Mouse (Mus musculus) liver, embryonic 16.5 days (tissue): ENCODE results near the gene Sntb2. TPM values are rescaled to one million over a fixed set of nuclear protein-coding genes. Genes with fewer than 3 reads are reported as not detected.
A peak's percentile ranks its signal among the peaks of the same experiment; 100 is the strongest.

Experiments
- ATAC-seq: fragments of 200-750 bp; cut with Nextera tagmentation; 2 replicates; pipeline ENCODE4 v1.8.0; 2017; ENCODE audit warnings: low read depth, mild to moderate bottlenecking, moderate number of reproducible peaks, moderate library complexity
- H3K27ac ChIP-seq: fragments of 300-500 bp; sonication (generic); 2 replicates; pipeline ENCODE4 v1.5.1; 2014; ENCODE audit warnings: mild to moderate bottlenecking, low read length
- H3K27me3 ChIP-seq: fragments of 300-500 bp; sonication (generic); 2 replicates; pipeline ENCODE4 v1.6.1; 2014; ENCODE audit warnings: low read depth, low read length, mixed read lengths; ENCODE audit not compliant: control insufficient read depth, insufficient read depth
- H3K36me3 ChIP-seq: fragments of 300-500 bp; sonication (generic); 2 replicates; pipeline ENCODE4 v1.6.1; 2014; ENCODE audit warnings: mild to moderate bottlenecking; ENCODE audit not compliant: control insufficient read depth, insufficient read depth
- H3K4me1 ChIP-seq: fragments of 300-500 bp; sonication (generic); 2 replicates; pipeline ENCODE4 v1.6.1; 2014; ENCODE audit warnings: low read depth, low read length, mixed read lengths; ENCODE audit not compliant: control insufficient read depth
- H3K4me2 ChIP-seq: fragments of 300-500 bp; sonication (generic); 2 replicates; pipeline ENCODE4 v1.6.1; 2014; ENCODE audit warnings: low read depth, low read length, mixed read lengths
- H3K4me3 ChIP-seq: fragments of 300-500 bp; sonication (generic); 2 replicates; pipeline ENCODE4 v1.5.1; 2014; ENCODE audit warnings: low read depth, mild to moderate bottlenecking, low read length
- H3K9ac ChIP-seq: fragments of 300-500 bp; sonication (generic); 2 replicates; pipeline ENCODE4 v1.6.1; 2014; ENCODE audit warnings: low read depth, low read length
- H3K9me3 ChIP-seq: fragments of 300-500 bp; sonication (generic); replicated peaks from 2 replicates; pipeline ENCODE4 v1.6.1; 2016; ENCODE audit warnings: low read length; ENCODE audit not compliant: control insufficient read depth
- WGBS: fragments of 180-500 bp; shearing (Covaris S2); extraction: QIAGEN DNeasy Blood & Tissue Kit; methylation state at CpG from one replicate; pipeline ENCODE4 v1.1.7; 2014; ENCODE audit not compliant: insufficient replicate concordance; 5-methylcytosine and 5-hydroxymethylcytosine counted together
- polyA plus RNA-seq: library from polyadenylated mRNA; unstranded; fragments of >200 nt; fragmentation: Nextera tagmentation; extraction: Ambion mirVana; gene quantifications from 2 replicates; pipeline ENCODE4 v1.2.1, GENCODE M21; 2015

Gene Sntb2
- polyA plus RNA-seq, 1 experiment from 2014 or later: 1.3 TPM

GRCm38 (mm10) chr8:106936478-106937051 lies 1.0 kb downstream of the Sntb2 start:
- 3% methylated on average over 26 of the region's 26 CpGs for WGBS
- H3K27ac ChIP-seq: no peak overlapping the region
- H3K4me1 ChIP-seq: peaks cover 2% of the 10 kb centered on the region
- H3K9ac ChIP-seq: peak overlapping the region; percentile 70
- no peaks in the 10 kb centered on the region for H3K9me3 ChIP-seq
- peak overlapping the region; percentile 70 for H3K4me3 ChIP-seq
- peaks cover 30% of the 10 kb centered on the region for H3K27me3 ChIP-seq
- H3K4me2 ChIP-seq: peak overlapping the region; percentile 82
- ATAC-seq: no peak
- no peaks in the 10 kb centered on the region for H3K36me3 ChIP-seq

DNA sequence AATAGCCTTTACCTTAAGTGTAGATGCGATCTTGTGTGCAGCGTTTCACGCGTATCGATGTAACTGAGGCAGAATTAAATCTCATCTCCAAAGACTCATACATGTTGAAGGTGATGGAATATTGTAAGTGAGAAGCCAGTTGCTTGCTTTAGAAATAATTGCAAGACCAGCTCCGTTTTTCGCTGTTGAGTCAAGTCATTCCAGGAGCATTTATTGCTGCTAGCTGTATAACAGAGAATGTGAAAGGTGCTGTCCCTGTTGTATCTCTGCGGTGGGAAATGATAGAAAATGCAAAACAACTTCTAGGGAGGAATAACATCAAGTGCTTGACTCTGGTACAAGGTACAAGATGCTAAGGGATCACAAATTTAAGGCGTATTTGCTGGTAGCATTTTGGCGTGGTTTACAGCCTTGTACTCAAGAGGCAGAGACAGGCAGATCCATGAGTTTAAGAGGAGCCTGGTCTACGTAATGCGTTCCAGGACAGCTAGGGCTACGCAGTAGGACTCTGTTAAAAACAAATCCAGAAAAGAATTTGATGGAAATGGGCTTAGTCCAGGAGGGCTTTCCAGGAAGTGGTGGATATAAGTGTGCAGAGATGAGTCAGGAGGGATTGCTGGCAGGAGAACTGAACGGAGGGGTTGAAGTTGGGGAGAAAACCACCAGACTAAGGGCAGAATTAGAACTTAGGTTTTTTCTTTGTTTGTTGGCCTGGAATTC lies 1.7 kb downstream of the Sntb2 start:
- ATAC-seq: no peak
- Histone ChIP-seq H3K27me3 (peaks cover 30% of the 10 kb centered on the region), H3K9me3 (no peaks in the 10 kb centered on the region), H3K4me3 (peak overlapping the region; percentile 70), H3K27ac (no peak overlapping the region), H3K4me1 (peaks cover 2% of the 10 kb centered on the region), H3K9ac (no peak overlapping the region), H3K4me2 (peak overlapping the region; percentile 82), H3K36me3 (no peaks in the 10 kb centered on the region)
- 52% methylated on average over 14 of the region's 14 CpGs for WGBS

GRCm38 (mm10) chr8:106941806-106942205 lies 6.3 kb downstream of the Sntb2 start:
- H3K27me3 ChIP-seq: peaks cover 10% of the 10 kb centered on the region
- H3K4me2 ChIP-seq: no peak overlapping the region
- no peaks in the 10 kb centered on the region for H3K36me3 ChIP-seq
- 74% methylated on average over 3 of the region's 3 CpGs for WGBS
- H3K4me1 ChIP-seq: no peaks in the 10 kb centered on the region
- no peaks in the 10 kb centered on the region for H3K9me3 ChIP-seq
- no peak for ATAC-seq
- H3K4me3 ChIP-seq: no peak overlapping the region
- H3K27ac ChIP-seq: no peak overlapping the region
- no peak overlapping the region for H3K9ac ChIP-seq

DNA sequence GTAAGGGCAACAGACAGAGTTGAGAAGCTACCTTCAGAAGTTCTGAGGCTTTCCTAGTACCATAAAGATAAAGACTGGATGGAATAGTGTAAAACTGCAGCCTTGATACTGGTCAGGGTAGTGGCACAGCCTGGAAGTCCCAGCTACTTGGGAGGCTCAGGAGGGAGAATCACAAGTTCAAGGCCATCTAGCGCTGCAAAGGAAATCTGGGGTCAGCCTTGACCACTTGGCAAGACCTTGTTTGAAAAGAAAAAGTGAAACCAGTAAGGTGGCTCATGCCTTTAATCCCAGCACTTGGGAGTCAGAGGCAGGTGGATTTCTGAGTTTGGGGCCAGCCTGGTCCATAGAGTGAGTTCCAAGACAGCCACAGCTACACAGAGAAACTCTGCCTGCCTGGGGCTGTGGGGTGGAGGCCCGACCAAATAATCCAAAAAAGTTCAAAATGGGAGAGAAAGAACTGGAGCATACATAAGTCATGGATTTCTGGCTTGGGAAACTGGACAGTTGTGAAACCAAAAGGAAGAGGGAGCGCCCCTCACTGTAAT lies 8.4 kb downstream of the Sntb2 start:
- no peak overlapping the region for H3K9ac ChIP-seq
- WGBS: 57% methylated on average over 3 of the region's 3 CpGs
- no peak for ATAC-seq

GRCm38 (mm10) chr8:106944756-106945155 lies 9.2 kb downstream of the Sntb2 start:
- H3K4me3 ChIP-seq: no peak overlapping the region
- no peak overlapping the region for H3K9ac ChIP-seq
- H3K27ac ChIP-seq: no peak overlapping the region
- no peak overlapping the region for H3K4me2 ChIP-seq
- H3K4me1 ChIP-seq: no peaks in the 10 kb centered on the region
- no peaks in the 10 kb centered on the region for H3K27me3 ChIP-seq
- no peak for ATAC-seq
- H3K9me3 ChIP-seq: no peaks in the 10 kb centered on the region
- no peaks in the 10 kb centered on the region for H3K36me3 ChIP-seq
- 50% methylated on average over 3 of the region's 3 CpGs for WGBS

More for the DNA sequence above, 8.4 kb downstream of the Sntb2 start:
- Histone ChIP-seq H3K4me1 (no peaks in the 10 kb centered on the region), H3K36me3 (no peaks in the 10 kb centered on the region), H3K27me3 (no peaks in the 10 kb centered on the region), H3K27ac (no peak overlapping the region), H3K4me3 (no peak overlapping the region), H3K9me3 (no peaks in the 10 kb centered on the region), H3K4me2 (no peak overlapping the region)

- Histone ChIP-seq H3K27me3 (no peaks in the 10 kb centered on the region), H3K4me1 (no peaks in the 10 kb centered on the region), H3K9me3 (no peaks in the 10 kb centered on the region), H3K36me3 (no peaks in the 10 kb centered on the region), H3K27ac (no peak overlapping the region), H3K4me3 (no peak overlapping the region), H3K9ac (no peak overlapping the region), H3K4me2 (no peak overlapping the region)
- WGBS: 77% methylated on average over 3 of the region's 3 CpGs
- no peak for ATAC-seq
Measured at GRCm38 (mm10) chr8:106948678-106949243, 13.2 kb downstream of the Sntb2 start.

- no peak overlapping the region for H3K4me2 ChIP-seq
- no peaks in the 10 kb centered on the region for H3K4me1 ChIP-seq
- no peaks in the 10 kb centered on the region for H3K9me3 ChIP-seq
- no peaks in the 10 kb centered on the region for H3K27me3 ChIP-seq
- ATAC-seq: no peak
- WGBS: 56% methylated on average over 4 of the region's 4 CpGs
- no peak overlapping the region for H3K4me3 ChIP-seq
- no peak overlapping the region for H3K9ac ChIP-seq
- H3K36me3 ChIP-seq: no peaks in the 10 kb centered on the region
- no peak overlapping the region for H3K27ac ChIP-seq
Measured at GRCm38 (mm10) chr8:106951707-106952106, 16.2 kb downstream of the Sntb2 start.

DNA sequence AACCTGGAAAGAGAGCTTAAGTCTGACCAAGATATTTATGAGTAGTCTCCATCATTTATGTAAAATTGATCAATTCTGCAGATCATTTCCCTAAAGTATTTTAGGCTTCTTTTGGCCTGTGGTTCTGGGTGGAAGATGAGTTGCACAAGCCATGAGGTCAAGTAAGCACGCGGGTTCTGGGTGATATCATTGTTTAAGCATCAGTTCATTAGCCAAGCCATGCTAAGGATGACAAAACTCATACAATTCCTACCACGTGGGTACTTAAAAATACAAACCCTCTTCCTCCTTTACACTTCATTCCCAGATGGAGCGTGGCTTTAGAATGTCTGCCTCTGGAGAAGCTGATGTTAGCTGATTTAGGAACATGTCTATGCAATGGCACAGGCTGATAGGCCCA lies 18.0 kb downstream of the Sntb2 start:
- Histone ChIP-seq H3K27me3 (no peaks in the 10 kb centered on the region), H3K4me1 (no peaks in the 10 kb centered on the region), H3K9ac (no peak overlapping the region), H3K9me3 (no peaks in the 10 kb centered on the region), H3K27ac (no peak overlapping the region), H3K36me3 (no peaks in the 10 kb centered on the region), H3K4me3 (no peak overlapping the region), H3K4me2 (no peak overlapping the region)
- WGBS: 43% methylated on average over 4 of the region's 4 CpGs
- no peak for ATAC-seq

GRCm38 (mm10) chr8:106957086-106957485 lies 21.5 kb downstream of the Sntb2 start:
- no peak overlapping the region for H3K4me2 ChIP-seq
- no peak for ATAC-seq
- H3K4me1 ChIP-seq: no peaks in the 10 kb centered on the region; the same call in 1 of the 2 replicates
- H3K9me3 ChIP-seq: no peaks in the 10 kb centered on the region
- H3K4me3 ChIP-seq: no peak overlapping the region
- H3K36me3 ChIP-seq: no peaks in the 10 kb centered on the region
- H3K27me3 ChIP-seq: no peaks in the 10 kb centered on the region
- WGBS: 73% methylated on average over 3 of the region's 3 CpGs
- H3K9ac ChIP-seq: no peak overlapping the region
- H3K27ac ChIP-seq: no peak overlapping the region
